Mouse (Mus musculus) retina, embryonic 14.5 days (tissue): ENCODE measurements around the gene Ptpn11.

Experiments
- DNase-seq: peaks from one replicate; pipeline ENCODE4 v3.0.0-alpha.2; 2015; ENCODE audit warnings: low spot score

The Ptpn11 gene

DNA sequence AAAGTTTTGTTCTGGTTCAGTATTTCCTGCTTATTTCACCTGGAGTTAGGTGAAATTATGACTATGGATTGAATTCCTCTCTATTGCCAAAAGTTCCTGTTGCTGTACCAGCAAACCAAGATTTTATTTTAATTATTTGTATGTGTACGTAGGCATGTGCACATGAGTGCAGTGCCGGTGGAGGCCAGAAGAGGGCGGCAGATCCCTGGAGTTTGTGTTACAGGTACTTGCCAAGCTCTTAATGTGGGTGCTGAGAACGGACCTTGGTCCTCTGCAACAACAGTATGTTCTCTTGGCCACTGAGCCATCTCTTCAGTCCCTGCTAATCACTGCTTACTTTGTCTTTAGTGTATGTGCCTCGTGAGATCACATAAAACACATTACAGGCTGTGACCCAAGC is 109.4 kb downstream of the Ptpn11 start:
- no peak for DNase-seq
